Mouse (Mus musculus) skeletal muscle tissue, adult 2 months (tissue): ENCODE results near the gene Med31.
A peak's percentile ranks its signal among the peaks of the same experiment; 100 is the strongest.

ENCODE experiments used
- DNase-seq: peaks from one replicate; pipeline ENCODE4 v3.0.0-alpha.2; 2012; ENCODE audit warnings: low read depth, low spot score

The Med31 gene

GRCm38 (mm10) chr11:72215410-72215797 is at the start of gene Med31:
TSS of gene Med31 (minus strand) at chr11:72215592.
- DNase-seq: peak; percentile 93

GRCm38 (mm10) chr11:72256441-72256840 is 41.0 kb upstream of the Med31 start:
- DNase-seq: no peak

GRCm38 (mm10) chr11:72255629-72256028 is 40.2 kb upstream of the Med31 start:
- no peak for DNase-seq

- no peak for DNase-seq
These were observed 29.9 kb upstream of the Med31 start for GRCm38 (mm10) chr11:72245196-72245753.

- DNase-seq: no peak
These were observed 24.9 kb upstream of the Med31 start for GRCm38 (mm10) chr11:72240062-72240860.

GRCm38 (mm10) chr11:72234013-72234412 is 18.6 kb upstream of the Med31 start:
- DNase-seq: no peak

- DNase-seq: no peak
These were observed 17.6 kb upstream of the Med31 start for GRCm38 (mm10) chr11:72232991-72233390.

GRCm38 (mm10) chr11:72232068-72232467 is 16.7 kb upstream of the Med31 start:
- no peak for DNase-seq

- no peak for DNase-seq
These were observed 13.1 kb upstream of the Med31 start for GRCm38 (mm10) chr11:72228513-72228912.

- no peak for DNase-seq
These were observed 11.5 kb upstream of the Med31 start for GRCm38 (mm10) chr11:72226901-72227300.

- DNase-seq: no peak
These were observed 10.8 kb upstream of the Med31 start for GRCm38 (mm10) chr11:72226020-72226791.

GRCm38 (mm10) chr11:72224865-72225264 is 9.5 kb upstream of the Med31 start:
- peak; percentile 65 for DNase-seq

- no peak for DNase-seq
These were observed 8.0 kb upstream of the Med31 start for GRCm38 (mm10) chr11:72223414-72223813.

- DNase-seq: peak; percentile 58
These were observed 5.9 kb upstream of the Med31 start for GRCm38 (mm10) chr11:72221278-72221677.

- DNase-seq: no peak
These were observed 1.7 kb upstream of the Med31 start for GRCm38 (mm10) chr11:72217116-72217515.

- peak; percentile 95 for DNase-seq
These were observed 592 bp downstream of the Med31 start for GRCm38 (mm10) chr11:72214591-72215409.

GRCm38 (mm10) chr11:72207834-72208377 is 7.5 kb downstream of the Med31 start:
- no peak for DNase-seq

- peak; percentile 65 for DNase-seq
These were observed 8.1 kb downstream of the Med31 start, which contains the start of the genes 4933427D14Rik and Txndc17 for GRCm38 (mm10) chr11:72207204-72207833. TSS of gene 4933427D14Rik (minus strand) at chr11:72207459. TSS of gene Txndc17 (plus strand) at chr11:72207547.

- no peak for DNase-seq
These were observed 8.8 kb downstream of the Med31 start, which contains the start of gene Gm43951 for GRCm38 (mm10) chr11:72206341-72207203. TSS of gene Gm43951 (minus strand) at chr11:72206840.

- DNase-seq: no peak
These were observed 10.1 kb downstream of the Med31 start for GRCm38 (mm10) chr11:72205256-72205655.
